Mouse (Mus musculus) embryonic facial prominence, embryonic 11.5 days (tissue): ENCODE results near the gene Rps11. TPM values are rescaled to one million over a fixed set of nuclear protein-coding genes. Genes with fewer than 3 reads are reported as not detected.
"Not testable (repeated sequence)": the region's sequence is repeated elsewhere in the genome, so short reads cannot be mapped to it uniquely, and the experiment has no call there.

ENCODE experiments used
- ATAC-seq: fragments of 200-750 bp; cut with Nextera tagmentation; replicated peaks from 2 replicates; pipeline ENCODE4 v1.8.0; 2017; ENCODE audit warnings: low read depth; ENCODE audit not compliant: insufficient number of reproducible peaks, low FRiP score, low TSS enrichment
- DNase-seq: peaks from one replicate; pipeline ENCODE4 v3.0.0-alpha.2; 2015; ENCODE audit warnings: low spot score
- H3K27ac ChIP-seq: fragments of 300-500 bp; sonication (generic); replicated peaks from 2 replicates; pipeline ENCODE4 v1.5.1; 2014; ENCODE audit warnings: mild to moderate bottlenecking, low read depth, low read length, control low read depth
- H3K27me3 ChIP-seq: fragments of 300-500 bp; sonication (generic); 2 replicates; pipeline ENCODE4 v1.6.1; 2014; ENCODE audit warnings: mild to moderate bottlenecking, low read length, moderate library complexity, mixed read lengths; ENCODE audit not compliant: control insufficient read depth, insufficient read depth
- H3K36me3 ChIP-seq: fragments of 300-500 bp; sonication (generic); replicated peaks from 2 replicates; pipeline ENCODE4 v1.6.1; 2014; ENCODE audit warnings: low read depth, mild to moderate bottlenecking, low read length, moderate library complexity, mixed read lengths; ENCODE audit not compliant: control insufficient read depth, insufficient read depth
- H3K4me1 ChIP-seq: fragments of 300-500 bp; sonication (generic); 2 replicates; pipeline ENCODE4 v1.6.1; 2014; ENCODE audit warnings: low read length, mixed read lengths; ENCODE audit not compliant: control insufficient read depth, insufficient read depth
- H3K4me2 ChIP-seq: fragments of 300-500 bp; sonication (generic); 2 replicates; pipeline ENCODE4 v1.6.1; 2014; ENCODE audit warnings: low read depth, mild to moderate bottlenecking, control low read depth, low read length, moderate library complexity
- H3K4me3 ChIP-seq: fragments of 300-500 bp; sonication (generic); 2 replicates; pipeline ENCODE4 v1.5.1; 2014; ENCODE audit warnings: low read depth, low read length, control low read depth
- H3K9ac ChIP-seq: fragments of 300-500 bp; sonication (generic); replicated peaks from 2 replicates; pipeline ENCODE4 v1.6.1; 2014; ENCODE audit warnings: mild to moderate bottlenecking, control low read depth, low read length
- H3K9me3 ChIP-seq: fragments of 300-500 bp; sonication (generic); replicated peaks from 2 replicates; pipeline ENCODE4 v1.6.1; 2016; ENCODE audit warnings: mild to moderate bottlenecking, low read length, inconsistent platforms, mixed read lengths; ENCODE audit not compliant: control insufficient read depth
- WGBS: fragments of 180-500 bp; shearing (Covaris S2); extraction: QIAGEN DNeasy Blood & Tissue Kit; methylation state at CpG from one replicate; pipeline ENCODE4 v1.1.7; 2014; 5-methylcytosine and 5-hydroxymethylcytosine counted together
- polyA plus RNA-seq: library from polyadenylated mRNA; unstranded; fragments of >200 nt; fragmentation: Nextera tagmentation; extraction: Ambion mirVana; gene quantifications from 2 replicates; pipeline ENCODE4 v1.2.1, GENCODE M21; 2014

The Rps11 gene
- polyA plus RNA-seq, 1 experiment from 2014 or later = 1,602 TPM

DNA sequence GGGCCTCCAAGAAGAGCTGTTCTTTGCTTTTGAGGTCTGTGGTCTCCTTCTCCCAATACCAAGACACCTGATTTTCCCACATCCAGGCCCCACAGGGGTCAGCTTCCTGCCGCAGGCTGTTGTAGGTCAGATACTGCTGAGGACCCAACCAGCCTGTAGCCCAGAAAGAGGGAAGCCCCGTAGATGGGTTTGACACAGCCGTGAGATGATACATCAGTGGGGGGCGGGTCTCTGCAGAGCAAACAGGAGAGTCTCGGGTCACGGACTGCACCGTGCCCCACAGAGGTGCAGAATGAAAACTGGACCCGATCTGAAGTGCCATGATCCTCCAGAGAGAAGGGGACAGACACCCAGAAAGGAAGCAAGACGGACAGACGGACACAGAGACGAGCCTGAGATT, 21.8 kb downstream of the Rps11 start:
- Histone ChIP-seq H3K9me3 (no peaks in the 10 kb centered on the region), H3K9ac (no peak overlapping the region), H3K27me3 (no peaks in the 10 kb centered on the region), H3K27ac (no peak overlapping the region), H3K4me3 (no peak overlapping the region), H3K36me3 (no peaks in the 10 kb centered on the region), H3K4me2 (no peak overlapping the region), H3K4me1 (no peaks in the 10 kb centered on the region; the same call in 1 of the 2 replicates)
- ATAC-seq = no peak
- WGBS = 89% methylated on average over 11 of the region's 11 CpGs
- DNase-seq = no peak

DNA sequence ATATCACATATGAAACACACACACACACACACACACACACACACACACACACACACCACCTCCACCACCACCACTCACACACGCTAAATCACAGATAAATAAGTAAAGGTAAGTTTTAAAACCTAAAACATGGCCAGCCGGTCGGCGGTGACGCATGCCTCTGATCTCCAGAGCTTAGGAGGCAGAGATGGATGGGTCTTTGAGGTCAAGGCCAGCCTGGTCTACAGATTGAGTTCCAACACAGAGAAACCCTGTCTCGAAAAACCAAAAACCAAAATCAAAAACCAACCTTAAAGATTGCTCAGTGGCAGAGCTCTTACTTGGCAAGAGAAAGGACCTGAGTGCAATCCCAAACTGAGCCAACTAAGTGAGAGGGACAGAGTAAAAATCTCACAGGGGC, 24.2 kb downstream of the Rps11 start:
- Histone ChIP-seq H3K9me3 (no peaks in the 10 kb centered on the region), H3K27me3 (no peaks in the 10 kb centered on the region), H3K36me3 (no peaks in the 10 kb centered on the region), H3K9ac (no peak overlapping the region), H3K4me3 (no peak overlapping the region), H3K4me1 (no peaks in the 10 kb centered on the region; the same call in 1 of the 2 replicates), H3K27ac (no peak overlapping the region), H3K4me2 (no peak overlapping the region)
- no peak for DNase-seq
- no peak for ATAC-seq
- 95% methylated on average over 6 of the region's 6 CpGs for WGBS

DNA sequence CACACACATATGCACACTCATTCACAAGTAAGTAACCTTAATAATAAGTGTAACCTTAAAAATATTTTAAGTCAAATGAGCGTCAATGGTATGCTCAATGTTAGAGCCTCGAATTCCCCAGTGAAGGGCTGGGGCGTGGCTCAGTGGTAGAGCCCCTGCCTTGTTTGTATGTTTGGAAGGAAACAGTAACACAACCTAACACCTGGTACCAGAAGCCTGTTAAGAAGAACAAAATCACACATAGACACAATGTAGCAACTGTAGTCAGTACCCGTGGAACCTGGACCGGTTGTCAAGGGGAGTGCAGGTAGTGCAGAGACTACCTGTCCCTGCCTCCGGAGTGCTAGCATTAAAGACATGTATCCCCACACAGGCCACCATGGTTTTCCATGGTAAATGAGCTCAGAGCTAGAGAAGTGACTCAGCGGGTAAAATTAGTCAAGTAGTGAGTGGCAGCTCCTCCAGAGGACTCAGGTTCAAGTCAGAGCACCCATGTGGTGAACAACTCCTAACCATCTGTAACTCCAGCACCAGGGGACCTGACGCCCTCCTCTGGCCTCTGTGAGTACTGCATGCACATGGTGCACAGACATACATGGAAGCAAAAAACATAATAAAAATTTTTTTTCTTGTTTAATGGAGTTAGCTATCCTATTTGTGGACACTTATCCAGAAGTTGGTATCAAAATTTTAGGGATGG, 25.5 kb downstream of the Rps11 start:
- H3K36me3 ChIP-seq = no peaks in the 10 kb centered on the region
- DNase-seq = no peak
- no peaks in the 10 kb centered on the region; the same call in 1 of the 2 replicates for H3K4me1 ChIP-seq
- 89% methylated on average over 8 of the region's 8 CpGs for WGBS
- no peak overlapping the region for H3K4me3 ChIP-seq
- H3K9ac ChIP-seq = no peak overlapping the region
- H3K27ac ChIP-seq = no peak overlapping the region
- no peak overlapping the region for H3K4me2 ChIP-seq
- no peaks in the 10 kb centered on the region for H3K9me3 ChIP-seq
- ATAC-seq = no peak
- H3K27me3 ChIP-seq = no peaks in the 10 kb centered on the region

DNA sequence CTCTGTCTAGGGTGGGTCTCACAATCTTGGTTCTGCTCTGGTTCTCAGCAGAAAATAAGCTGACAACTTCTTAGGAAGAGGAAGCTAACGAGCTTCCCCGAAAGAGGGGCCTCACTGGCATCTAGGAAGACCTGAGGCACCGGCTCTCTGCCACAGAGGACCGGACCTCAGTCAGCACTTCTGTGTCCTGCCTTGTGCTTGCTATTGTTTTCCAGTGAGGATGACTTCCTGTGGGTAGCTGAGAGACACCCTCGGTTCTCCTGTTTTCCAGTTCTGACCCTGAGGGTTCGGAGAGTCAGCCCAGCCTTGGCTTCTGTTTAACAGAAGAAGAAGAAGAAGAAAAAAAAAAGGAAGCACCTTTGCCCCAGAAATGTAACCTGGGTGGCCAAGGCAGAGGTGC, 26.8 kb downstream of the Rps11 start:
- H3K9ac ChIP-seq = no peak overlapping the region
- no peak for DNase-seq
- no peaks in the 10 kb centered on the region for H3K36me3 ChIP-seq
- WGBS = 52% methylated on average over 6 of the region's 6 CpGs
- H3K4me1 ChIP-seq = no peaks in the 10 kb centered on the region
- no peaks in the 10 kb centered on the region for H3K9me3 ChIP-seq
- no peaks in the 10 kb centered on the region for H3K27me3 ChIP-seq
- no peak overlapping the region for H3K27ac ChIP-seq
- no peak overlapping the region for H3K4me3 ChIP-seq
- no peak for ATAC-seq
- H3K4me2 ChIP-seq = no peak overlapping the region

DNA sequence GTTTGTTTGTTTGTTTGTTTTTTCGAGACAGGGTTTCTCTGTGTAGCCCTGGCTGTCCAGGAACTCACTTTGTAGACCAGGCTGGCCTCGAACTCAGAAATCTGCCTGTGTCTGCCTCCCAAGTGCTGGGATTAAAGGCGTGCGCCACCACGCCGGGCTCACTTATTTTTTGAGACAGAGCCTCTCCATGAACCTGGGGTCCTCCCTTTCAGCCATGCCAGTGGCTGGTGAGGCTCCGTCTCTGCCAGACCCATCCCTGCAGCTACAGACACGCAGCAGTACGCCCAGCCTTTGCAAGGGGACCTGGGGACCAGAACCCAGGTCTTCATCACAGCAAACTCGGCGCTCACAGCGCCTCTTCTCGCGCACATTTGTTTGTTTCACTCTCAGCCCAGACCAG, 28.3 kb downstream of the Rps11 start:
- ATAC-seq = not testable (repeated sequence)
- WGBS = 92% methylated on average over 14 of the region's 14 CpGs

DNA sequence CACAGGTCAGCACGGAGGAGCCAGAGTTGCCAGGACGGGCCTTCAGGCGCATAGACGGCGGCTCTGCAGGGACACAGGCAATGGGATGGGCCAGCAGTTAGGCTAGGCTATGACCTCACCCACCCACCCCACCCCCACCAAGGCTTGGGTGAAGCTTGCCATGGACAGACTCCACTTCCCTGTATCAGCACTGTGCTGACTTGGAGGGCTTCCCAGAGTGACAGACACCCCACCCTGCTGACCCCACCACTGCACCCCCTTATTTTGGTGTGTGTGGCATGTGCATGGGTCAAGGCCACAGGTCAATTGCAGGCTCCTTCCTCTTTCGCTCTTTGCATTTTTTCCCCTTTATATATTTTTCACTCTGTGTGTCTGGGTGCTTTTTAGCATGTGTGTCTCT, 28.9 kb downstream of the Rps11 start:
- Histone ChIP-seq H3K4me3 (no peak overlapping the region), H3K27ac (no peak overlapping the region)
- 77% methylated on average over 6 of the region's 6 CpGs for WGBS

More for the DNA sequence above, 28.3 kb downstream of the Rps11 start:
- H3K27ac ChIP-seq, H3K27me3 ChIP-seq, H3K9me3 ChIP-seq, DNase-seq, H3K4me3 ChIP-seq, H3K36me3 ChIP-seq, H3K9ac ChIP-seq, H3K4me1 ChIP-seq, H3K4me2 ChIP-seq: not testable (repeated sequence)

DNA sequence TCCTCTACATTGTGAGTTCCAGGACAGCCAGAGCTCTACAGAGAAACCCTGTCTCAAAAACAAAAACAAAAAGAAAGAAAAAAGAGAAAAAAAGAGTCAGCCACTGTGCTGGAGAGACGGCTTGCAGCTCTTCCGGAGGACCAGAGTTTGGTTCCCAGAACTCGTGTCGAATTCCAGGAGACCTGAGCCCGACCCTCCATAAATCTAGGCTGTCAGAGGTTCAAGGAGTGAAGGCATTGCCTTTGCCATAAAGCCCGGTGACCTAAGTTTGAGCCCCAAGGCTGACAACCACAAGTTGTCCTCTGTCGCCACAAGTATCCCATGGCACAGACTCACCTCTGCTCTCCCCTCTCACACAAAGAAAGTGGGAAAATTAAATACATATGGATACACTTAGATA, 30.1 kb downstream of the Rps11 start:
- ATAC-seq (no peak), DNase-seq (no peak)
- 34% methylated on average over 7 of the region's 7 CpGs for WGBS
- no peak overlapping the region for H3K4me2 ChIP-seq
- H3K27me3 ChIP-seq = no peaks in the 10 kb centered on the region
- no peak overlapping the region for H3K9ac ChIP-seq
- H3K27ac ChIP-seq = peak overlapping the region; percentile 85
- no peaks in the 10 kb centered on the region for H3K36me3 ChIP-seq
- no peaks in the 10 kb centered on the region for H3K9me3 ChIP-seq
- H3K4me1 ChIP-seq = no peaks in the 10 kb centered on the region
- no peak overlapping the region for H3K4me3 ChIP-seq

More for the DNA sequence above, 28.9 kb downstream of the Rps11 start:
- Histone ChIP-seq H3K4me1 (no peaks in the 10 kb centered on the region), H3K36me3 (no peaks in the 10 kb centered on the region), H3K27me3 (no peaks in the 10 kb centered on the region), H3K9ac (no peak overlapping the region), H3K9me3 (no peaks in the 10 kb centered on the region), H3K4me2 (no peak overlapping the region)
- no peak for DNase-seq
- no peak for ATAC-seq

DNA sequence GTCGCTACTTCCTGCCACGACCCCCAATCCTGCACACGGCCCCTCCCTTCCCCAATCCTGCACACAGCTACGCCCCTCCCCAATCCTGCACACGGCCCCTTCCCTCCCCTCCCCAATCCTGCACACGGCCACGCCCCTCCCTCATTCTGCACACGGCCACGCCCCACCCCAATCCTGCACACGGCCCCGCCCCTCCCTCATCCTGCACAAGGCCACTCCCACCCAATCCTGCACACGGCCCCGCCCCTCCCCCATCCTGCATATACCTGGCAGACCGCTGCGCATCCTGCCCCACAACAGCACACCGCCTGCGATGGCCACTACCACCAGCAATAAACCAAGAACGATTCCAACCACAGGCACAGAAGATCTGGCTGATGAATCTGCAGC, 30.7 kb downstream of the Rps11 start:
- Histone ChIP-seq H3K9me3 (no peaks in the 10 kb centered on the region), H3K36me3 (no peaks in the 10 kb centered on the region), H3K27ac (peak overlapping the region; percentile 85), H3K4me3 (no peak overlapping the region), H3K9ac (no peak overlapping the region), H3K4me1 (no peaks in the 10 kb centered on the region), H3K4me2 (no peak overlapping the region), H3K27me3 (no peaks in the 10 kb centered on the region)
- ATAC-seq (no peak), DNase-seq (peak; percentile 56)
- 35% methylated on average over 17 of the region's 18 CpGs for WGBS
